Mouse (Mus musculus): ENCODE data around the gene AC109138.7.

AC109138.7 gene

DNA sequence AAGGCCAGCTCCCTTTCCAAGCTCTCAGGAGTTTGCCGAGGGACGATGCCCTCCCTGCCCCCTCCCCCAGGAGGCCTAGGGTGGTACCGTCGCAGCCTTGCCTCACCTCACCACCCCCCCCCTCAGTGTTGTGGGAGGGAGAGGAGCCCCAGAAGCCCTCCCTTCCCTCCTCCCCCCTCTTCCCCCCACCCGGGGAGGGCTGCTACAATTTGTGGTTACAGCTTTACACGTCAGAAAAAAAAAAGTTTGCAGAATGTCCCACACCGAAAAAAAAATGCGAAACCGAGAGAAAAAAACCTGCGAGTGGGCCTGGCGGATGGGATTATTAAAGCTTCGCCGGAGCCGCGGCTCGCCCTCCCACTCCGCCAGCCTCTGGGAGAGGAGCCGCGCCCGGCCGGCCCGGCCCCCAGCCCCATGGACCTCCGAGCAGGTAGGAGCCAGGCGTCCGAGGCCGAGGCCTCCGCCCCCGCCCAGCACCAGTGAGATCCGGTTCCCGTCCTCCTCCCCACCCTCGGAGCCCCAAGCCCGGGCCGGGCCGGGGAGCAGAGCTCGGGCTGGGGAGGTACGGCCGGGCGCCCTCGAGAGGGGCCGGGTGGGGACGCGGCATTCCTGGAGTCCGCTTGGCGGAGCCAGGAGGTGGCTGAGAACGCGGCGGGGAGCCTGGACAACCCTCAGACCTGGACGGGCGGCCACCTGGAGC, at the start of gene AC109138.7, which contains the start of gene Clcf1:
Gene AC109138.7, plus strand, starts transcription at position 287 of the 700 bp plus-strand sequence.
Gene Clcf1, plus strand, starts transcription at position 168 of the 700 bp plus-strand sequence.
- DNase-seq (ENCODE audit: low read depth), result peak; percentile 90

DNA sequence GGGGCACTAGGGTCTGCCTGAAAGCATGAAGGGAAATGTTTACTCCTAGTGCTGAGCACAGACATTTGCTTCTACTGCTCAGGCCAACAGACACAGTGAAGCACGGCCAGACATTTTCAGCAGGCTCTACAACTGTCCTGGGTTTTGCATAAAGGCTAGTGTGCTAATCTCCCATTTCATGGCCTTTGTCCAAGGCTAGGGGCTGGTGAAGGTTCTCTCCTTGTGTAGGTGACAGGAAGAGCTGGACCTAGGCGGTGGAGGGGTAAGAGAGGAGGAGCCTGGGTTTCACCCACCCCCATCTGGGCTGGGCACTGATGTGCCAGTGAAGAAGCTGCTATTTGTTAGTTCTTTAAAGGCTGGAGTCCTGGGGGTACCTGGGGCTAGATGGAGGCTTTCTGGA, 49.4 kb upstream of the AC109138.7 start:
- DNase-seq (ENCODE audit: low read depth), result no peak

DNA sequence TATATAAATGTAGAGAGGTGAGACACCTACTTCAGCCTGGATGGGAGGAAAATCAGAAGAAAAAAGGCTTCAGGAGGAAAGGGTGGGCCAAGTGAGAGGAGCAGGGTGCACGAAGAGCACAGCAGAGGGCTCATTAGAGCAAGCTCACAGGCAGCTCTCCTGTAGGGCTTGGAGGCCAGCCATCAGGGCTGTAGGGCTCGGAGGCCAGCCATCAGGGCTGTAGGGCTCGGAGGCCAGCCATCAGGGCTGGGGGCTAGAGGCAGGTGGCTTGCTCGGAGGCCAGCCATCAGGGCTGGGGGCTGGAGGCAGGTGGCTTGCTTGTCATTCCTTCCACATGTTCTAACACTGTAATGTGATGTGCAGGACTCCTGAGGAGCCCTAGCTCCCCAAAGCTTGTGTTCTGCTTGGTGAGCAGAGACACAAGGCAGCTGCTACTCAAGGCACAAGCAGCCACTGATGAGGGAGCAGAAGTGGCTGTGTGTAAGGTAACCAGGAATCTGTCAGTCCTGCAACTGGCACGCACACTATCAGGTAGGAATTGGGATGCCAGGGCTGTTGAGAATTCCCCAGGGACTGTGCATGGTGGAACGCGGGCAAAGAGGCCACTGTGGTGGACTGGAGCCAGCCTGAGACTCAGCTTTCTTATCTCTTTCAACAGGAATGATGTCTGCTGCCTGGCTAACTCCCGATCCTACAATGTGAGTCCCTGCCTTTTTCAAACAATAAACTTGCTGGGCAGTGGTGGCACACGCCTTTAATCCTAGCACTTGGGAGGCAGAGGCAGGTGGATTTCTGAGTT, 47.3 kb upstream of the AC109138.7 start:
- no peak for DNase-seq (ENCODE audit: low read depth)

DNA sequence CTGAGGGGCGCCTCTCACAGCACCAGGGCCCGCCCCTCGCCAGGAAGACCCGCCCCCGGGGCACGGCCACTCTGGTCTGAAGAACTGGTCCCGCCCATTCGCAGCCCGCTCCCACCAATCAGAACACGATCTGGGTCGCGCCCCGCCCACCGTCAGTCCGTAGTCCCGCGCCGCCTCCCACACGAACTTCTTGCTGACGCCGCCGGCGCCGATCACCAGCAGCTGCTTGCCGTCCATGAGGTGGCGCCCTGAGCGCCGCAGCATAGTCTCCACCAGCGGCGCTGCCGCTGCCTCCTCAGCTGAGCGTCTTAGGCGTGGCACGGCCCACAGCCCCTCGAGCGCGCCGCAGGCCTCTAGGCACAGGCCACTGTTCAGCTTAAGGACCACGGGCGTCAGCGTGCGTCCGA, 44.8 kb upstream of the AC109138.7 start:
- peak; percentile 99 for DNase-seq (ENCODE audit: low read depth)

DNA sequence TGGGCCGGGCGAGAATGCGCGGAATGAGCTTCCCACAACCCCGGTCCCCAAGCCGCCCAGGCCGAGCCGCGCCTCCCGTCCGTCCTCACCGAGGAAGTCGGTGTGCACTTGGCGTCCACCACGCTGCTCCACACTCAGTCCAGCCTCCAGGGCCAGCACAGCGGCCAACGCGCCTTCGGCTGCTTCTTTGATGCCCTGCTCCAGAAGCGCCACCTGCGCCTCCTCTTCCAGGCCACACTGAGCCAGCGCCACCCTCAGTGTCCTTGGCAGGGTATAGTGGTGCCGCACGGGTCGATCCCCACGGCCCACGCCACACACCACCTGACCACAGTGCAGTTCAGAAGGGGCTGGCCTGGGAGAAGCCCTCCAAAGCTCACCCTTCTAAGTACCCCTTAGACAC, 44.3 kb upstream of the AC109138.7 start:
- DNase-seq (ENCODE audit: low read depth), result no peak

DNA sequence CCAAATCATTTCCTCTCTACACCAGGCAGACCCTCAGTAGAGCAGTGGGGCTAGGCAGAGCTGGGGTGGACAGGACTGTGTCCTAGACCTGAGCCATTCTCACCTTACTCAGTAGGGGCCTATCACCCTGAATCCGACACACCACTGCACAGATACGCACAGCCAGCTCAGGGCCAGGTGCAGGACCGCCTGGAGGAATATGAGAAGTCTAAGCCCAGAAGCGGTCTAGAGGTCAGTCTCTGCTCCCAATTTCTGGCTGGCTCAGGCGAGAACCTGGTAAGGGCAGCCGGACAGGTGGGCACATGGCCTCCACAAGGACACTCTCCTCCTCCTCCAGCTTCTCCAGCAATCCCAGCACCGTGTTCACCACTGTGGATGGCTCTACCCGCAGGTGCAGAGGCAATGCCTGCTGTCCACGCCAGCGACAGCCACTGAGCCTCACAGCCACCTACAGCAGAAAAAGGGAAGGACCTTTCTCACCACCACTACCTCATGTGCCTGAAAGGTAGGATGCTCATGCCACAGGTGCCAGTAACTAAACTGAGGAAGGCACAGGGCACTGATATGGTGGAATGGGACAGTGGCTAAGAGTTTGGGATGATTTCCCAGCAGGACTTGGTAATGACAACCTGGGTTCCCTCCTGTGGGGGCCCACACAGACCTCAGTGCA, 43.3 kb upstream of the AC109138.7 start:
- DNase-seq (ENCODE audit: low read depth), result no peak

DNA sequence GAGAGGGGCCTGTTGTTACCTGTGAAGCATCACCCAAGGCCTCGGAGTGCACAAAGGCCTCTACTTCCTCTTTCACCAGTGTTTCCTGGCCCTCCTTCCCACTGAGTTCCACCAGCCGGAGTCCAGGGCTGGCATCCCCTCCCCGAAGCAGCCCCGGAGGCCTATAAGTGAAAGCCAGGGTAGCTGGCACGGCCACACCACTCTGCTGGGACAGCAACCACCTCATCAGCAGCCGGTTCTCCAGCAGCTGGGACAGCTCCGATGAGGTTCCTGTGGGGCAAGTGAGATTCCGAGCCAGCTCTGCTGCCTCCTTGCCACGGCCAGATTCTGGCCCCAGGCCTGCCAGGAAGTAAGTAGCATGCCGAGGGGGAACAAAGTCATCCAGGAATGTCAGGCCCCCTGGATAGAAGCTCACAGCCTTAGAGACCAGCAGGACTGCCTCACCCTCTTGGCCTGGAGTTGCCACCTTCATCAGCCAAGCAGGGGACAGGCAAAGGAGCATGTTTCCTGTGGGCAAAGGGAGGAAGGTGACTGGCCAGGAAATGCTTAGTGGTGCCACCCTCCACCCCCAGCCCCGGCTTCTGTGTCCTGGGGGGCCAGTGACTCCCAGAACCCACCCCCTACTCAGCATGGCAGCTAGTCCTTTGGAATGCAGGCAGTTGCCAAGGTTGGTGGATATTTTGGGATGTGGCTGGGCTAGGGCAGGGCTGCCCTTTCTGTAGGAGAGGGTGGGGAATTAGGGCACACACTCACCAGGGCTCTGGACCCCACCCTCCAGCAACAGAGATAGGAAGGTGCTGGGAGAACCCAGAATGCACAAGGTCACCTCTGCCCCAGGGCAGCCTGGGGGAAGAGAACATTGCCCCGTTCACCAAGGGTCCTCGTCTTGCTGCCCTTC, 42.5 kb upstream of the AC109138.7 start:
- DNase-seq (ENCODE audit: low read depth), result no peak

DNA sequence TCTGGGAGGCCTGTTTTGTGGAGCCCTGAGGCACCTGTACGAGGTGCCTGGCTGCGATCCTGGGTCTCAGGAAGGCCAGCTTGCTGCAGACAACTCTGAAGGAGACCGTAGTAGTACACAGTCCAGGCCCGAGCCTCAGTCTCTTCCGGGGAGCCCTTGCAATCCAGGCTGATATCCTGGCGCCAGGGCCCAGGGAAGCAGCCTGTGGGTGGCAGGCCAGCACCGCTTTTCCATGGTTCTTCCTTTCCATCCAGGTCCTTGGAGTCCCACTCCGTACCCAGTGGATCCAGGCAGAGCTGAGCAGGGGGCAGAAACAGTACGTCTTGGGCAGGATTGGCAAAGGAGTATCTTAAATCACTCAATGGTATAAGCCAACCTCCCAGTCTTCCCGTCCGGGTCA, 41.2 kb upstream of the AC109138.7 start:
- no peak for DNase-seq (ENCODE audit: low read depth)

DNA sequence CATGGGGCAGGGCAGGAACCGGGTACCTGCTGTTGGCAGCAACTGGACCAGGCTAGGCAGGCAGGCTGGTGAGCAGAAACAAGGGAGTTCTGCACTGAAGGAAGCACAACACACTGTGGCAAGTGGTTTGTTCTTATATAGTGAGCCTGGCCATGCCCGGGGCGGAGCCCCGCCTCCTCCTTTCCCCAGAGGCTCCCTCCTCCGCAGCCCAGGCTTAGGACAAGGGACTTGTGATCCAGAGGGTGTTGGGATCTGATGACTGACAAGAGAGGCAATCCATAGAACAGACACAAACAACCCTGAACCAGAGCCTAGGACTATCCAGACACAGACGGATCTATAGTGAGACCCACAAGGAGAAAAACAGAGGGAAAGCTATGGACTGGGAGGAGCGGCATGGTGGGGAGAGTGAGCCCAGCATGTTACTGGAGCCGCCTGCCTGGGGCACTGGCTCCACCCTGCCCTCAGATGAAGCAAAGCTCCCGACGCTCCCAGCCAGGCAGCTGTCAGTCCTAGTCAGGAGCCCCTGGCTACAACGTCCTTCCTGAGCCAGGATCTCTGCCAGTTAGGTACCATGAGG, 38.7 kb upstream of the AC109138.7 start, which contains the start of gene Carns1:
Gene Carns1, minus strand, starts transcription at position 112 of the 580 bp plus-strand sequence.
- DNase-seq (ENCODE audit: low read depth), result no peak

DNA sequence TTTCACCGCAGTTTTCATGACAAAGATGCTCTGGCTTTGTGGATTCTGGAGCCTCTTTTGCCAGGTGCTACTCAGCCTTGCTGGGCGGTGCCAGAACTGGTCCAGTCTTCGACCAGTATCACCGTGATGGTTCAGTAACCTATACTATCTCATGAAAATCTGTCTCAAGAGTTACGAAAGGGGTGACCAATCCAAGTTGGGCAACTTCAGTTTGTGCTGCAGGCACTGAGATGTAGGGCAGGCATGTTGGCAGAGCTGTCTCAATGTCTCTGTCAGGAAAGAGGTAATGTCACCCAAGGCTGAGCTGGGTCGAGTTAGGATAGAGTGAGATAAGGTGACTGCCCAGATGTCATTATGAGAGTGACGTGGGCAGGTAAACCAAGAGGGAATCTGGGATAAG, 33.7 kb upstream of the AC109138.7 start:
- no peak for DNase-seq (ENCODE audit: low read depth)

DNA sequence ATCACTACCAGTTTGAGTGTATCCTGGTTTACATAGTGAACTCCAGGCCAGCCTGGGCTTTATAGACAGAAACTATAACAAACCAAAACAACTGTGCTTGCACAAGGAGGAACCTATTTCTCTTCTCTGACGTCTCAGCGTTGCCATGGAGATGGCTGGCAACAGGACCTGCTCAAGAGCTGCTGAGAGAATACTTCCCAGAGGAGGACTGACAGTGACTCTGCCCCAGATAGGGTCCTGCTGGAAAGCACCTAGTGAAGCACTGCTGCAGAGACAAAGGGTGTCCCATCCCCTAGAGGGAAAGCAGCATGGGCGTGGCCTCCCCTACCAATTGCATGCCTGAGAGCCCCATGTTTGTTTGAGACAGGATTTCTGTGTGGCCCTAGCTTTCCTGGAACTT, 32.3 kb upstream of the AC109138.7 start:
- peak; percentile 77 for DNase-seq (ENCODE audit: low read depth)

DNA sequence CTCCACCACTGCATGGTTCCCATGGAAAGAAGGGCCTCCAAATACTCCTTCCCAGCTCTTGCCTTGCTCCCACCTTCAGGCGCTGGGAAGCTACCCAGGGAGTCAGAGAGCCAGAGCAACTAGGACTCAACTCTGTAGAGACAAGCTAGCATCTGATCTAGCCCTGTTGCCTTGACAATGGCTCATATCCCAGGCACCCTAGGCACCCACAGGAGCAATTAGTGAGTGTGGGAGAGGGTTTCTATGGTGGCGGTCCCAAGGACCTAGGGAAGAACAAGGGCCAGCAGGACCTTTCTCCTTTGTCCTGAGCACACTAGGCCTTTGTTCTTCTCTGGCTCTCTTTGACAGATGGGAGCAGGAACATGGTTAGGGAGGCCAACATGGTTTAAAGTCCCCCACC, 30.5 kb upstream of the AC109138.7 start:
- DNase-seq (ENCODE audit: low read depth), result no peak

DNA sequence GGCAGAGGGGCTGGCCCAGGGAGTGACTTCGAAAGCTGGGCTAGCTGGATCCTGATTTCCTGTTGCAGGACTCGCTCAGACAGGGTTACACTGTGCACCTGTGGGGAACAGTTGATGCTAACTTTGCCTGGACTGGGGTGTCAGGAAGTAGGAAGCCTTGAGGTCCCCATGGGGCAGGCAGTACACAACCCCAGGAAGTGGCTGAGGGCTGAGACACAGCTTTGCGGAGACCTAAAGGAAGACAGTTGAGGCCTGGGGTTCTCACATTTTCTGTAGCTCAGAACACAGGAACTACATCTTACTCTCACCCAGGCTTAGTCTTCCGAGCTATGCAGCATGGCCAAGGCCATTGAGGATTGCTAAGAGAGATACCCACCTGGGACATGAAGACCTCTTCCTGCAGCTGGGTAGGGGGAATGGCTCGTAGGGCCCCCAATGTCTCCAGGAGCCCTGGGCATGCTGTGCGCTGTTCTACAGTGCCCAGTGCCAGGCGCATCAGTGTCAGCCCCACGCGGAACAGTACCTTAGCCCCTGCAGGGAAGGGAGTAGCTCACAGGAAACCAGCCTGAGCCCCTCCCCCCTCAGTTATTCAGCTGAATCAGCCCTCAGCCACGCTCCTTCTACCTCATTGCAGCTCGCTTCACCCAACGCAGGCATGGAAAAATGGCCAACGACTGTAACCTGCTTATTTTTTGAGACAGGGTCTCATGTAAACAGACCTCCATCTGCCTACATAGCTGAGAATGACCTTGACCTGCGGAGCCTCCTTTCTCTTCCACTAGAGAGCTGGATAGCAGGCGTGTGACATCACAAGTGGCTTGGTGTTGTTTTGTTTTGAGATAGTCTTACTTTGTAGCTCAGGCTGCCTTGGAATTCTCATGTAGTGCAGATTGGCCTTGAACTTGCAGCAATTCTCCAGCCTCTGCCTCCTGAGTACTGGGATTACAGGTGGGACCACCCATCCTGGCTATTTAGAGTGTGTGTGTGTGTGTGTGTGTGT, 28.9 kb upstream of the AC109138.7 start:
- DNase-seq (ENCODE audit: low read depth), result peak; percentile 88

DNA sequence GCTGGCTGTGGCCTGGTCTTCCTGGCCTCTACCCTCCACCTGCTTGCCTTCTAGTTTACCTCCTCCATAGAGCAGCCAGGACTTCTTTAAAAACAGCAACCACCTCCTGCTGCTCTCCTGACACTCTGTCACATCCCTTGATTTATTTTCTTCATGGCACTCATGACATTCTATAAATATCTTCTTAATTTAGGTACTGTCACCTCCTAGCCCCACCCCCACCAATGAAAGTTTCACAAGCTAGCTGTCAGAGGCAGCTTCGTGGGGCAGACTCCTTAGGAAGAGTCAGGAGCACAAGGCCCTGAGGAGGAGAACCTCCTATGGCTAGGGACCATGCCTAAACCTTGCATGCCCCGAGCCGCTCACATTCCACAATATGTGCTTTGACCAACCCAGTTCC, 26.9 kb upstream of the AC109138.7 start:
- no peak for DNase-seq (ENCODE audit: low read depth)

DNA sequence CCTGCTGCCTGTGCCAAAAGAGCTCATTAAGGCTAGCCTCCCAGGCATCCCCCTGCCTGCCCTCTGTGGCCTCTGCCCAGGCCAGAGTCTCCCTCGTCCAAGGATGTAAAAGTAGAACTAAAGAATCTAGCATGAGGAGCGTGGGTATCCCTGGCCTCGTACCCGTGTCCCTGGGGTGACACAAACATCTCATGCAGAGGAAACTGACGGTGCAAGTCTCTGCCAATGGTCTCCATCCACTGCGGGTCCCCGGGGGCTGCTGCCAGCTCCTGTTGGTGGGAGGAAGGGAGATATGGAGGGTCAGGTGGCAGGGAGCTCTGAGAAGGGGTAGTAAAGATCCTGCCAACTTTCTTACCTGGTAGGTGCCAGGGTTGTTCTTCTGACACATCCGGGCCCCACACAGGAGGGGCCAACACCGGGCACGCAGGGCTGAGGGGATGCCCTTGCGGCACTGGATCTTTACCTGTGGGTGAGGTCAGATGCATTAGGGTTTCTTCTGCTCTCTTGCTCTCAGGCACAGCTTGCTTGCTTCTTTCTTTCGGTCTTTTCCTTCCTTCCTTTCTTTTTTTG, 25.0 kb upstream of the AC109138.7 start:
- peak; percentile 63 for DNase-seq (ENCODE audit: low read depth)

DNA sequence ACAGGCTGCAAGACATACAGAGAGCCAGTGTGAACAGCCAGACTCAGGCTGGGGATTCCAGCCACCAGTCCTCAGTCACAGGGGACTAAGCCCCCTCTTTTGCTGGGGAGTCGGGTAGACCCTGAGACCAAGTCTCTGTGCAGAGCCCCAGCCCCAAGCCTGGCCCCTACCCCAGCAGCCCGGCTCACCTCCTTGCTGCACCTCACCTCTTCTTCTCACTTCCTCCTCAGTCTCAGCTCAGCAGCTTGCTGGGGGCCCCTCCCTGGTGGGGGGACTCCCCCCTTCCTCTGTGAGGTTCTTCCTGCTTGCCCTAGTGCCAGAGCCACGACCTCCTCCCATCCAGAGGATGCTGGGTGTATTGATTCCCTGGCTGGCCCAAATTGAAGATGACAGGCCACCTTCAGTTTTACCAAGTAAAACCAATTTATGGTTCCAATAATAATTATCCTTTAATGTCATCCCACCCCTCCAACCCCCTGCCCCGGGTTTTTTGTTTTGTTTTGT, 23.3 kb upstream of the AC109138.7 start, which contains the start of gene Tbc1d10c:
Gene Tbc1d10c, minus strand, starts transcription at position 454 of the 504 bp plus-strand sequence.
- DNase-seq (ENCODE audit: low read depth), result peak; percentile 86

DNA sequence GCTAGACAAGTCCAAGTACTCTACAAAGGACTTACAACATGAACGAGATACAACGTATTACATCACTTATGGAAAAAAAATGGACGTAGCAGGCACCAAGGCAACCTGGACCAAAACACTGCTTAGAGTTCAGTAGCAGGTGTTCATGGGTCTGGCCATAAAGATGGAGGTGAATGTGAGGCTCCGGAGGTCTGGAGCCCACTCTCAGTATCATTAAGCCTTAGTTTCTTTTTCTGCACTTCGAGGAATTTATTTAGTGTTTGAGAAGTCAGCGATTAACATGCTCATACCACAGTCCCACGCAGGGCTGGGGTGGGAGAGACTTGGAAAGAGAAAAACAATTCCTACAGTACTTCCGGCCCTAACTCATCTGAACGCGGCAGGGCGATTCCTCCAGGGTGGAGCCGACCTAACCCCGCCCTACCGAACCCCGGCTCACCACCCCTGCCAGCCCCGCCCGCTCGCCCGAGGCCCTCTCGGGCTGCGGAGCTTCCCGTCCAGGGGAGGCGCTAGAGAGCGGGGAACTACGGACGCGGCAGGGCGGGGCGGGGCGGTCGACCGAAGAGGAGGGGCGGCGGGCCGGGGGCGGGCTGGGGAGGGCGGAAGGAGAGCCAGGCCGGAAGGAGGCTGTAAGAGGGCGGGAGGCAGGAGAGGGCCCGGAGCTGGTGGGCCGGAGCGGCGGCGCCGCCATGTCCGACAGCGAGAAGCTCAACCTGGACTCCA, 22.5 kb upstream of the AC109138.7 start, which contains the start of gene Ppp1ca:
Gene Ppp1ca, plus strand, starts transcription at position 538 of the 723 bp plus-strand sequence.
- DNase-seq (ENCODE audit: low read depth), result peak; percentile 97

DNA sequence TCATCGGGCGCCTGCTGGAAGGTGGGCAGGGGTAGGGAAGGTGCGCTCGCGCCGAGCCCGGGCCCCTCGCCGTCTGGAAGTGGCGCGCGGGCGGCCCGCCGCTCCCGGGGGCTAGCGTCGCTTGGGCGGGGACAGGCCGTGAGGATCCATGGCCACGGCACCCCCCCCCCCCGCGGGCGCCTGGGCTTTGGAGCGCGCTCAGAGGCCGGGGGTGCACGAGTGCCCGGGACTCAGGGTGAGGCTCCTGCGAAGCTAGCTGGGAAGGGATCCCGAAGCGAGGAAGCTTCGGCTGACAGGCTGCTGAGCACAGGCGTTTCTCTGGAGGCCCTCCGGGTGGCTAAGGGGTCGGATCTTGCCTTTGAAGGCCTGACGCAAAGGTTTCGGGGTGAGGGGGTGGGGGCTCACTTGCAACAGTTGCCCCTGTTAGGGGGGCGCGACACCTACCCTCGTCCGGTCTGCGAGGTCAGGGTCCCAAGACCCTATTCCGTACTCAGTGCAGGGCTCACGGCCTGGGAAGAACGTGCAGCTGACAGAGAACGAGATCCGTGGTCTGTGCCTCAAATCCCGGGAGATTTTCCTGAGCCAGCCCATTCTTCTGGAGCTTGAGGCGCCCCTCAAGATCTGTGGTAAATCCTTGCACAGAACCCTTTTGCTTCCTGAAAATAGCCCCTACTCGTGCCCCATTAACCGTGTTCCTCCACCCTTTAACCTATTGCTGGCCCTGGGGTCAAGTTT, 21.7 kb upstream of the AC109138.7 start:
- no peak for DNase-seq (ENCODE audit: low read depth)

Data from naive thymus-derived CD4-positive, alpha-beta T cell, adult 2 months (primary cell).